Mouse (Mus musculus): ENCODE measurements at regions not wholly inside any gene's neighbourhood (a gene's known extent, or its start where the extent isn't known, plus 50 kb on each side); places are given as distances from the start of the nearest gene placed in this dataset.

DNA sequence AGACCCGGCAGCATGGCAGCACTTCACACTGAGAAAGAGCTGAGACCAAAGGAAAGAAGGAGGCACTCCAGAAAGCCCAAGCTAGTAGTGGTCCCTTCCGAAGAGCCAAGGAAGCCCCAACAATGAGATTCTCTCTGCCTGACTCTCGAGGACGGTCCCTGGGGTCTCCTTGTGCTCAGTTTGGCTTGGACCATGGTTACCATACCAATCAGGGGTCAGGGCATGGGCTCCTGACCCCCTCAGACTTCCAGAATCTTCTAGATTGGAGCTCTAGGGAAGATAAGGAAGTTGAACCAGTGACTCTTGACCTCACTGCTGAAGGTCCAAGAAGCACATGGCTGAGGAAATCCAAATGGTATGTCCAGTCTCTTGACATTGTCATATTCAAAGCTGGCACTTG is 53.0 kb upstream of the Cplx2 start:
- no peaks in the 10 kb centered on the region for H3K9me3 ChIP-seq (ENCODE audit: low read depth, low read length)
- DNase-seq (no peak), ATAC-seq (ENCODE audit: insufficient read depth) (no peak)
- no peak overlapping the region for H3K4me2 ChIP-seq
- peaks cover 2% of the 10 kb centered on the region; the same call in 1 of the 2 replicates for H3K4me1 ChIP-seq (ENCODE audit: insufficient read depth)
- H3K27me3 ChIP-seq (ENCODE audit: insufficient read depth, low read length): no peaks in the 10 kb centered on the region
- 89% methylated on average over 4 of the region's 4 CpGs for WGBS
- no peak overlapping the region for H3K9ac ChIP-seq
- H3K36me3 ChIP-seq (ENCODE audit: insufficient read depth): peaks cover 6% of the 10 kb centered on the region; the same call in 1 of the 2 replicates
- TF ChIP-seq CTCF (IDR thresholded peaks at IDR 0.05; ENCODE audit: low read depth): no peak
- H3K27ac ChIP-seq (ENCODE audit: low read depth): no peak overlapping the region
- no peak overlapping the region for H3K4me3 ChIP-seq (ENCODE audit: low read depth, low read length)

DNA sequence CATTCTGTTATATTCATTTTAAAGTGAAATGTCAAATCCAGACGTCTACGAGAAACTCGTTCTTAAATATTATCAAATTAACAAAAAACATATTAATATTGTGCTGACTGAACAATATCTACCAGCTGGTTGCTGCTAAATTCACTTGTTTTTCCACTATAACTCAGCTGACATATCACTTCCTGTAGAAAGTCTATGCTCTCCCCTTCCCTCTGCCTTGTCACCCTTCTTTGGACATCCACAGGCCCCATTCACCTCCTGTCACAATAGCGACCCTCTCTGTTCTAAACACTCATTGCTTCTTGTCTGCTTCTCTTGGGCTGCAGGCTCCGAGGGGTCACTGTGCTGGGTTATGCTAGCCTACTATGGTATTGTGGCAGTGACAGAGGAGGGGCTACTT is 52.5 kb upstream of the Cplx2 start:
- no peak overlapping the region for H3K4me3 ChIP-seq (ENCODE audit: low read depth, low read length)
- WGBS: 67% methylated on average over 5 of the region's 5 CpGs
- peaks cover 6% of the 10 kb centered on the region; the same call in 1 of the 2 replicates for H3K36me3 ChIP-seq (ENCODE audit: insufficient read depth)
- TF ChIP-seq CTCF (IDR thresholded peaks at IDR 0.05; ENCODE audit: low read depth): no peak
- DNase-seq (no peak), ATAC-seq (ENCODE audit: insufficient read depth) (no peak)
- H3K27me3 ChIP-seq (ENCODE audit: insufficient read depth, low read length): no peaks in the 10 kb centered on the region
- H3K4me1 ChIP-seq (ENCODE audit: insufficient read depth): no peaks in the 10 kb centered on the region; the same call in 1 of the 2 replicates
- no peak overlapping the region for H3K27ac ChIP-seq (ENCODE audit: low read depth)
- no peaks in the 10 kb centered on the region for H3K9me3 ChIP-seq (ENCODE audit: low read depth, low read length)
- no peak overlapping the region for H3K4me2 ChIP-seq
- H3K9ac ChIP-seq: no peak overlapping the region

DNA sequence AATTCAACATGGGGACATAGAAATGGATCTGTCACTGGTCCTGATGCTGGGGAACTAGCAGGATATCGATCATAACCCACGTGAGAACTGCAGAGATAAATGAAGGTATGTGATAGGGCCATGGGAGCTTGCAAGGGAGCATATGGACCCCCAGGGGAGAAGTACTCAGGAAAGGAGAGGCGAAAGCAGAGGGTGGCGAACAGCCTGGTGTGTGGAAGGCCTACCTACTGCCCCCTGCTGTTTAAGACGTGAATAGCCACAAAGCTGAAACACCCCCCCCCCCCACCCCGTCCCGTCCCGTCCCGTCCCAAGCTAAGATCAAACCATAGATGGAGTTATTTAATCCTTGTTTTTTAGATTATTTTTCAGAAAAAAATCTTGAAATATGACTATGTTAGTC is 50.9 kb upstream of the Cplx2 start:
- no peaks in the 10 kb centered on the region for H3K27me3 ChIP-seq (ENCODE audit: insufficient read depth, low read length)
- peak; percentile 50 for TF ChIP-seq CTCF (IDR thresholded peaks at IDR 0.05; ENCODE audit: low read depth)
- no peaks in the 10 kb centered on the region for H3K36me3 ChIP-seq (ENCODE audit: insufficient read depth)
- H3K9me3 ChIP-seq (ENCODE audit: low read depth, low read length): no peaks in the 10 kb centered on the region
- 55% methylated on average over 9 of the region's 9 CpGs for WGBS
- no peak overlapping the region for H3K4me3 ChIP-seq (ENCODE audit: low read depth, low read length)
- DNase-seq (no peak), ATAC-seq (ENCODE audit: insufficient read depth) (no peak)
- H3K4me1 ChIP-seq (ENCODE audit: insufficient read depth): no peaks in the 10 kb centered on the region; the same call in 1 of the 2 replicates
- no peak overlapping the region for H3K4me2 ChIP-seq
- H3K27ac ChIP-seq (ENCODE audit: low read depth): no peak overlapping the region
- no peak overlapping the region for H3K9ac ChIP-seq

DNA sequence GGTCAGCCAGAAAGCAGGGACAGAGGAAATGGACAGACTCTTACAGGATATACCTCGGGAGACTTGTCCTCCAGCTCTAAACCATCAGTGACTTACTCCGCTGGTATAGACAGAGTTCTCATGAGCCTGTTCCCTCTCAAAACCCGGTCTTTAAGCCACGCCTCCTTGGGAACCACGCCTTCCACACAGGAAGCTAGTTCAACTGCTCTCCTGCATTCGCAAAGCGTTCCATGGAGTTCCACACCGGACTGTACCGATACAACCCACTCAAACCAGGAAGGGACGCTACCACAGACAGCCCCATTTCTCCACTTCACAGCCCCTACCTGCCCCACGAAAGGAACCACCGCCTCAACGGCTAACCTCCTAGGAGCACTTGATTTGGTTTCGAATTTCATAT is 50.1 kb upstream of the Cplx2 start:
- H3K4me1 ChIP-seq (ENCODE audit: insufficient read depth): no peaks in the 10 kb centered on the region; the same call in 1 of the 2 replicates
- no peak for ATAC-seq (ENCODE audit: insufficient read depth)
- DNase-seq: no peak
- 69% methylated on average over 14 of the region's 14 CpGs for WGBS
- H3K9ac ChIP-seq: no peak overlapping the region
- H3K9me3 ChIP-seq (ENCODE audit: low read depth, low read length): no peaks in the 10 kb centered on the region
- H3K27ac ChIP-seq (ENCODE audit: low read depth): no peak overlapping the region
- H3K36me3 ChIP-seq (ENCODE audit: insufficient read depth): no peaks in the 10 kb centered on the region
- H3K4me3 ChIP-seq (ENCODE audit: low read depth, low read length): no peak overlapping the region
- H3K4me2 ChIP-seq: no peak overlapping the region
- TF ChIP-seq CTCF (IDR thresholded peaks at IDR 0.05; ENCODE audit: low read depth): no peak
- no peaks in the 10 kb centered on the region for H3K27me3 ChIP-seq (ENCODE audit: insufficient read depth, low read length)

Data from lung, embryonic 14.5 days (tissue).